Mouse (Mus musculus): ENCODE measurements around the gene Prcp. TPM values are rescaled to one million over a fixed set of nuclear protein-coding genes. Genes with fewer than 3 reads are reported as not detected.

Gene Prcp
- polyA plus RNA-seq, 1 experiment from 2014 or later = 19.7 TPM

DNA sequence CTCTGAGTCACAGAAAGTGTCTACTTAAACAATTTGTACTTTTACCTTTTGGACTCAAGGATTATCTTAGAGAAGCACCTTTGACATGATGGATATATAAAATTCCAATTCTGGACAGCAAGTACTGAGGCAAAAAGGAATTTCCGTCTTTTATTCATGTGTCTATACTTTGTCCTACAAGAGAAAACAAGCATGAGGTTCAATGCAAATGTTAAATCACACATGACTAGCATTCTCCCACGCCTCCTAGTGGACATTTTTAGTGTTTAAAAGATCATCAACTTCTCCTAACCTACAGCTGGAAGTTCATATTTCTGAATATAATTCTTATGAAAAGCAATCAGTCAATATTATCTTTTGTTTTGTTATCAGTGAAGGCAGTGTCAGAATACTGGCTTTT lies 7.7 kb upstream of the Prcp start:
- no peak overlapping the region for H3K27ac ChIP-seq (ENCODE audit: low read length)
- no peaks in the 10 kb centered on the region for H3K4me1 ChIP-seq (replicated peaks; ENCODE audit: control insufficient read depth, insufficient read depth, low read length)
- no peaks in the 10 kb centered on the region for H3K36me3 ChIP-seq (ENCODE audit: control insufficient read depth, insufficient read depth)
- no peak overlapping the region for H3K4me2 ChIP-seq (ENCODE audit: low read length)
- ATAC-seq = 0 out of 2 replicates have a peak, but pooled peaks have one; percentile 52
- no peaks in the 10 kb centered on the region for H3K9me3 ChIP-seq (ENCODE audit: control insufficient read depth, low read length)
- no peak overlapping the region for H3K4me3 ChIP-seq (replicated peaks; ENCODE audit: low read length)
- no peaks in the 10 kb centered on the region for H3K27me3 ChIP-seq (replicated peaks; ENCODE audit: control insufficient read depth, insufficient read depth, low read length)
- 28% methylated on average over 2 of the region's 2 CpGs for WGBS
- no peak overlapping the region for H3K9ac ChIP-seq (replicated peaks; ENCODE audit: low read depth, low read length)

DNA sequence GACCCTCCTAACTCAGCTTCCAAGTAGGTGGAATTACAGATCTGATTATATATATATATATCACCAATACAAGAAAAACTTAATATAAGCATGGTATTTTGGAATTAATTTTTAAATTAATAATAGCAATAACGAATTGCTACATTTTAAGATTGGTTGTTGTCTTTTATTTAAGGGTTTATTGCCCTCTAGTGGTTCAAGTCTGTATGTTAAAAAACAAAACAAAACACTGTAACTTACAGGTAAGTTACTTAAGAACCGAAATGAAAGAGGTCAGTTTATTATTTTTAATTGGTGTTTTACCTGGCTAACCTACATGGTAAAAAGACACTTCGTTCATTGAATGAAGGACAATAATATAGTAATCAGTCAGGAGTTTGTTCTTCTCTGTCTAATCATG lies 4.1 kb upstream of the Prcp start:
- Histone ChIP-seq H3K4me2 (ENCODE audit: low read length) (no peak overlapping the region), H3K36me3 (ENCODE audit: control insufficient read depth, insufficient read depth) (no peaks in the 10 kb centered on the region), H3K27ac (ENCODE audit: low read length) (no peak overlapping the region), H3K9ac (replicated peaks; ENCODE audit: low read depth, low read length) (no peak overlapping the region), H3K9me3 (ENCODE audit: control insufficient read depth, low read length) (no peaks in the 10 kb centered on the region), H3K4me3 (replicated peaks; ENCODE audit: low read length) (no peak overlapping the region), H3K4me1 (replicated peaks; ENCODE audit: control insufficient read depth, insufficient read depth, low read length) (peaks cover 7% of the 10 kb centered on the region), H3K27me3 (replicated peaks; ENCODE audit: control insufficient read depth, insufficient read depth, low read length) (no peaks in the 10 kb centered on the region)
- ATAC-seq = no peak
- WGBS = 65% methylated on average over 3 of the region's 3 CpGs

DNA sequence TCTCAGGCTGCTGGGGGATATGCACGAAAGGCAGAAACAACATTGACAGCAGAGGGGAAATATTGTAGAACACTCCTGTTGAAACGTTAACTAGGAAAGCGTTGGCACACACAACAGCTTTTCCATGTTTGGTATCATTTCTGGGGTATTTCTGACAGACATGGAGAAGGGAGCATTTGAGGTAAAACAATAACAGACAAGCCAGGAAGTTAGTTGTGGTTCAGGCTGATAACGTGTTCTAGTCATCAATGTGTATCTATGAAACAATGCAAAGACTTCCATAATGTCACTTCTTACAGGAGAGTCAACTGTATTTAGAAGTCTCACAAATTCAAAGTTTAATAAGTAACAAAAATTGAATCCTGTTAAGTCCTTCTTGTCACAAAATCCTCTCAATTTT lies 2.7 kb upstream of the Prcp start:
- WGBS = 94% methylated on average over 4 of the region's 4 CpGs
- H3K36me3 ChIP-seq (ENCODE audit: control insufficient read depth, insufficient read depth) = no peaks in the 10 kb centered on the region
- no peak for ATAC-seq
- H3K4me2 ChIP-seq (ENCODE audit: low read length) = no peak overlapping the region
- no peak overlapping the region for H3K4me3 ChIP-seq (replicated peaks; ENCODE audit: low read length)
- no peaks in the 10 kb centered on the region for H3K9me3 ChIP-seq (ENCODE audit: control insufficient read depth, low read length)
- peaks cover 18% of the 10 kb centered on the region for H3K4me1 ChIP-seq (replicated peaks; ENCODE audit: control insufficient read depth, insufficient read depth, low read length)
- no peaks in the 10 kb centered on the region for H3K27me3 ChIP-seq (replicated peaks; ENCODE audit: control insufficient read depth, insufficient read depth, low read length)
- no peak overlapping the region for H3K27ac ChIP-seq (ENCODE audit: low read length)
- H3K9ac ChIP-seq (replicated peaks; ENCODE audit: low read depth, low read length) = no peak overlapping the region

DNA sequence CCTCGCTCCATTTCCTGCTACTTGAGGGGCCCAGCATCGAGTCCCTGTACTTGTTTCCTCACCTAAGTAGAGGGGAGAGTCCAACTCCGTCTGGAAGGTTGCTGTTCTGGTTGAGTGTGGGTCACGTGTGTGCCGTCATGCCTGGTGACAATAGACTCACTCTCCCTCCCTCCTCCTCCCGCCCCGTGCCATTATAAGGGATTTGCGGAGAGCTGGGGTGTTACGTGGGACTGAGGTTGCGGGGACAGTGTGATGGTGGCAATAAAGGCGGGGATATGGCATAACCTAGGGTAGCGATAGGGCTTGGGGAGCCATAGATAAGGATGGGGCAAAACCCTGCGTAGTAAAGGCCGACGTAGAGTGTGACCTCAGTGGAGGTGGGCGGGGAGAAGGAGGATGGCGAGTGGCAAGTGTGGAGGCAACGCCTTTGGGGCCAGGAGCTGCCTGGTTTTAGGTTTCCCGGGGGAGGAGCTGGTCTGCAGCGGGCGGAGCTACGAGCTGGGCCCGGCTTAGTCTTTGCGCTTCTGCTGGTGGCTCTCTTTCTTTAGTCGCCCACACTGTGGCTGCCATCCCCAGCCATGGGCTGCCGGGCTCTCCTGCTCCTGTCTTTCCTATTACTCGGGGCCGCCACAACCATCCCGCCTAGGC lies 615 bp downstream of the Prcp start:
- Histone ChIP-seq H3K9me3 (ENCODE audit: control insufficient read depth, low read length) (no peaks in the 10 kb centered on the region), H3K36me3 (ENCODE audit: control insufficient read depth, insufficient read depth) (no peaks in the 10 kb centered on the region), H3K9ac (replicated peaks; ENCODE audit: low read depth, low read length) (peak overlapping the region; percentile 88), H3K4me1 (replicated peaks; ENCODE audit: control insufficient read depth, insufficient read depth, low read length) (peaks cover 23% of the 10 kb centered on the region), H3K27me3 (replicated peaks; ENCODE audit: control insufficient read depth, insufficient read depth, low read length) (no peaks in the 10 kb centered on the region), H3K27ac (ENCODE audit: low read length) (peak overlapping the region; percentile 99), H3K4me3 (replicated peaks; ENCODE audit: low read length) (peak overlapping the region; percentile 83), H3K4me2 (ENCODE audit: low read length) (peak overlapping the region; percentile 84)
- under 1% methylated on average over 29 of the region's 29 CpGs for WGBS
- peak; percentile 90 for ATAC-seq

DNA sequence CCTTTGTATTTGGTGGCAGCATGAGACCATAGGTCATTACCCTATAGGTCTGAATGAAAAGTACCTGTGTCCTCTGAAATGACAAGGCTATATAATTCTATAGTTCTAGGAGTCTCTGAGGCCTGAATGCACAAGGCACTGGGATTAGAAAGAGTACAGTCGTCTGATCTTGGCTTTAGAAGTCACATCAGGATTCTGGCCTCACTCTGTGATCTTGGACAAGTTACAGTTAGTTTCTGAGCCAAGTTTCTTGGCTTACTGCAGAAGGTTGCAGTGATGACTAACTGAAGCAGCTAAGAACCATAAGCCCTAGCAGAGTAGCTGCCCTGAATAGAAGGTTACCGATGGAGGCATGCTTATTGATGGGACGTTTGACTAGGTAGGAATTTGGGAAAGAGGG lies 1.8 kb downstream of the Prcp start:
- Histone ChIP-seq H3K27me3 (replicated peaks; ENCODE audit: control insufficient read depth, insufficient read depth, low read length) (no peaks in the 10 kb centered on the region), H3K9ac (replicated peaks; ENCODE audit: low read depth, low read length) (no peak overlapping the region), H3K9me3 (ENCODE audit: control insufficient read depth, low read length) (no peaks in the 10 kb centered on the region), H3K4me1 (replicated peaks; ENCODE audit: control insufficient read depth, insufficient read depth, low read length) (peaks cover 23% of the 10 kb centered on the region), H3K4me3 (replicated peaks; ENCODE audit: low read length) (no peak overlapping the region; the same call in 1 of the 2 replicates), H3K36me3 (ENCODE audit: control insufficient read depth, insufficient read depth) (no peaks in the 10 kb centered on the region), H3K4me2 (ENCODE audit: low read length) (peak overlapping the region; percentile 84), H3K27ac (ENCODE audit: low read length) (no peak overlapping the region)
- no peak for ATAC-seq
- 42% methylated on average over 3 of the region's 3 CpGs for WGBS

DNA sequence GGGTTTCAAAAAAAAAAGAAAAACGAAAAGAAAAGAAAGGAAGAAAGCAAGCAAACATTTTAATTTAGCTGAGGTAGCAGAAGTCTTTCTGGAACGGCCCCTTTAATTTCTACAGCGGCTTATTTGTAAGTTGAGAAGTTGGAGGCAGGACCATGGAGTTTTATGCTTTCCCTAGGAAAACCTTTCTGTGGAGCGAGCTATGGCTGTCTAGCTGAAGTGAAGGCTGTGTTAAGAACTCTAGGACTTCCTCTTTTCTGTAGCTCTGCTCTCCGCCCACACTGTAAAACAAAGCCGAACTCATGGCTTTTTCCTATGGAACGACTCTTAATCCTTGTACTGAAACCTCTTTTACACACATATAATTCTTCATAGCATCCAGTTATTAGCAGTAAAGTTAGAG lies 2.3 kb downstream of the Prcp start:
- WGBS = 41% methylated on average over 7 of the region's 7 CpGs
- ATAC-seq = no peak

DNA sequence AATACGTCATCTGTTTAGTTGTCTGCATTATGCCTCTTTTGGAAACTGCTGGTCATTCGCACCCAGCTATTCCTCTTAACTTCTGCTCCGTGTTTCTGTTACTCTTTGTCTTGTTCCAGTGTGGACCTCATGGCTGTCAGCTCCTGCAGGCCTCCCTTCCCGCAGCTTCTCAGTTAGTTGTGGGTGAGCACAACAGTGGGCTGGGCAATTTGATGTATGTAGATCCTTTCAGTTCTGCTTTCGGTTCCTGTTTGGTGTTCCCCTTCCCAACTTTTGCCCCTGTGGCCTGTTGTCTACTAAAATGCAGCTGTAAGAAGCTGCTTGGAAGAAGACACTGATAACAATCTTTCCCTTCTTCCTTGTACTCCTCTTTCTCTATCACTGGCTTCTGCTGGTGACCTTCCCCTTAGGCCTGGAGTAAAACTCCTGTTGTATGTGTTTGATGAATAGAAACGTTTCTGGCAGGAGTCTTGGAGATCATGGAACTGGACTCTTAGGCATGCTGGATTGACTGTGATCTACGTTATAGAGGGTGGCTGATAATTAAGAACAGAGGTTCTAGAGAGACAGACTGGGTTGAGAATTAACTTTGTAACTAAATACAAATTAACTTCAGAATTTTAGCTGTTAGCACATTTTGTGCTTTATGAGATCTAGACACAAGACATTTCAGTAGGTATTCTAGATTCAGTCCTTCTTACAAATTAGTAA lies 4.5 kb downstream of the Prcp start:
- Histone ChIP-seq H3K36me3 (ENCODE audit: control insufficient read depth, insufficient read depth) (no peaks in the 10 kb centered on the region), H3K4me1 (replicated peaks; ENCODE audit: control insufficient read depth, insufficient read depth, low read length) (peaks cover 17% of the 10 kb centered on the region), H3K9ac (replicated peaks; ENCODE audit: low read depth, low read length) (no peak overlapping the region), H3K9me3 (ENCODE audit: control insufficient read depth, low read length) (no peaks in the 10 kb centered on the region), H3K4me3 (replicated peaks; ENCODE audit: low read length) (no peak overlapping the region), H3K4me2 (ENCODE audit: low read length) (no peak overlapping the region), H3K27ac (ENCODE audit: low read length) (no peak overlapping the region), H3K27me3 (replicated peaks; ENCODE audit: control insufficient read depth, insufficient read depth, low read length) (no peaks in the 10 kb centered on the region)
- 87% methylated on average over 7 of the region's 7 CpGs for WGBS
- no peak for ATAC-seq

More for the DNA sequence above, 2.3 kb downstream of the Prcp start:
- no peaks in the 10 kb centered on the region for H3K27me3 ChIP-seq (replicated peaks; ENCODE audit: control insufficient read depth, insufficient read depth, low read length)
- H3K4me2 ChIP-seq (ENCODE audit: low read length) = peak overlapping the region; percentile 37
- H3K4me1 ChIP-seq (replicated peaks; ENCODE audit: control insufficient read depth, insufficient read depth, low read length) = peaks cover 23% of the 10 kb centered on the region
- H3K9ac ChIP-seq (replicated peaks; ENCODE audit: low read depth, low read length) = 0 out of 2 replicates have a peak overlapping the region, but pooled peaks have one; percentile 22
- no peaks in the 10 kb centered on the region for H3K9me3 ChIP-seq (ENCODE audit: control insufficient read depth, low read length)
- H3K27ac ChIP-seq (ENCODE audit: low read length) = no peak overlapping the region
- no peak overlapping the region; the same call in 1 of the 2 replicates for H3K4me3 ChIP-seq (replicated peaks; ENCODE audit: low read length)
- no peaks in the 10 kb centered on the region for H3K36me3 ChIP-seq (ENCODE audit: control insufficient read depth, insufficient read depth)

DNA sequence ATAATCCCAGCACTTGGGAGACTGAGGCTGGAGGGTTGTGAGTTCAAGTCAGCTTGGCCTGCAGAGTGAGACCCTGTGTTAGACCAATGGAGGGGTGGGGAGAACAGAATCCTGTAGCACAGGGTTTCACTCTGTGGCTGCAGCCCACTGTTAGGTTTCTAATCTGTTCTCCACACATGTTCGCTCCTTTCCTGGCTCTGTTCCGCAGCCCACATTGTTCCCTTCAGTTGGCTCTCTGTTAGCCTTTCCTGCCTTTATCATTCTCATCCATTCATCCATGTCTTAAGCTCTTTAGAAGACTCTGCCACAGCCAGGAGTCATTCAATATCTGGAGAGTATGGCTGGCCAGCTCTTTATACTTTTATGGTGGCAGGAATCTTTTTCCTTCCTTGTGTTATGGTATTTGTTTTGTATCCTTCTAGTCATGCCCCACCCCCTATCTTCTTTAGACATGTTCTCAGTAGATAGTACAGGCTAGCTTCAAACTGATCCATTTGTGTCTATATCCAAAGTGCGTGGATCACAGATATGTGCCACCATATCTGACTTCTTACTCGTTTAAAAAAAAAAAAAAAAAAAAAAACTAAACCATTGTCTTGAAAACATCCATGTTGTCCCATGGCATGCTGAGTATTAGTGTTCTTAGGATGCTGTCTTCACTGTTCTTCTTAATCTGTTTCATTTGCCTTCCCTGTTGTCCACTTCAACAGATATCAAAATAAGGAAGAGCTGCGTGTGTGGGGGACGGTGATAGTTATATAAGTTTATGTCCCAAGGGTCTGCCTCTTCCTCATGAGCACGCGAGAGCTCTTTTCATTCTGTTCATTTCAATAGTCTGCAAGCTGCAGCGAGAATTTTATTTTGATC lies 9.8 kb downstream of the Prcp start:
- no peak overlapping the region for H3K4me3 ChIP-seq (replicated peaks; ENCODE audit: low read length)
- no peak for ATAC-seq
- H3K36me3 ChIP-seq (ENCODE audit: control insufficient read depth, insufficient read depth) = no peaks in the 10 kb centered on the region
- H3K4me2 ChIP-seq (ENCODE audit: low read length) = no peak overlapping the region
- 86% methylated on average over 9 of the region's 9 CpGs for WGBS
- H3K4me1 ChIP-seq (replicated peaks; ENCODE audit: control insufficient read depth, insufficient read depth, low read length) = no peaks in the 10 kb centered on the region
- no peak overlapping the region for H3K9ac ChIP-seq (replicated peaks; ENCODE audit: low read depth, low read length)
- H3K27me3 ChIP-seq (replicated peaks; ENCODE audit: control insufficient read depth, insufficient read depth, low read length) = no peaks in the 10 kb centered on the region
- no peaks in the 10 kb centered on the region for H3K9me3 ChIP-seq (ENCODE audit: control insufficient read depth, low read length)
- no peak overlapping the region for H3K27ac ChIP-seq (ENCODE audit: low read length)

DNA sequence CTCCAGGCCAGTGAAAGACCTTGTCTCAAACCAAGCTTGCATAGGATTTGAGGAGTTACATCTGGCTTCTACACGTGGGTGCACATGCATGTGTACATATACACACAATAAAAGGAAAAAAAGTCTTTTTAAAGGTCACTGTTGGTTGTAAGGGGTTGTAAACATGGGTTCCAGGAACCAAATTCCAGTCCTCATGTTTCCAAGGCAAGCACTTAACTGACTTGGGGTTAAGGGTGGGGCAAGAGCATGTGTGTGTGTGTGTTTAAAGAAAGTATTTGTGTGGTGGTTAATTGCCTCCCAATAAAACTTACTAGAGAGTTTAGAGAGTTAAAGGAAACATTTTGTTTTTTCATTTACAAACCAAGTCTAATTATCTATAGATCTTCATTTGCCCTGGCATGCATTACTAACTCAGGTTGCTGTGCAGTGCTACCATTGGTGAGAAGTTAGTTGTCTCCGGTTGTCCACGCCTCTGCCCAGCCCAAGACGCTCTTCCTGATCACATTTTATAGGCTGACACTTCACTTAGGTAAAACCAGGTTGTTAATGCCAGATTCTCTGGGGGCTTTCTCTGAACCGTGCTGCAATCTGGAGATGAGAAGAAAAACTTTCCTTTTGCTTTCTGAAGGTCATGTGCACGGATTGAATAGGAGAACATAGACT lies 10.9 kb downstream of the Prcp start:
- Histone ChIP-seq H3K9ac (replicated peaks; ENCODE audit: low read depth, low read length) (no peak overlapping the region), H3K27ac (ENCODE audit: low read length) (no peak overlapping the region), H3K4me2 (ENCODE audit: low read length) (no peak overlapping the region), H3K27me3 (replicated peaks; ENCODE audit: control insufficient read depth, insufficient read depth, low read length) (no peaks in the 10 kb centered on the region), H3K36me3 (ENCODE audit: control insufficient read depth, insufficient read depth) (no peaks in the 10 kb centered on the region), H3K4me3 (replicated peaks; ENCODE audit: low read length) (no peak overlapping the region), H3K9me3 (ENCODE audit: control insufficient read depth, low read length) (no peaks in the 10 kb centered on the region), H3K4me1 (replicated peaks; ENCODE audit: control insufficient read depth, insufficient read depth, low read length) (no peaks in the 10 kb centered on the region)
- 92% methylated on average over 6 of the region's 6 CpGs for WGBS
- ATAC-seq = no peak
